Mouse (Mus musculus): Measurements from ENCODE around the gene Mycn.

DNA sequence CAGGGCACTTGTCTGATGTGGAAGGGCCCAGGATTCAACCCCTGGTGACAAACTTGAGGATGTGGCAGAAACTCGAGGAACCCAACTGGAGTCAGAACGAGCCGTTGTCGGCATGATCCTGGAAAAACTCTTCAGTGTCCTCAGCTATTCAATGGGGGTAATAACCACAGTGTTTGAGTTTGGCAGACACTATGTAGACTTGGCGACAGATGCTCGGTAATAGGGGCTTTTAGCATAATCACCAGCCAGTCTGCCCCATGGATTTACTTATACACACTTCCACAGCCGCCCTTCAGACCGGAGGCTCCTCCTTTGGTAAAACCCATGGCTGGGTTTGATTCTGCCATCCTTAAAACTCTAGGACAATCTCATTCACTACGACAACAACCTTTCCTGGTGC, 4.0 kb downstream of the Mycn start:
- TF ChIP-seq CTCF (conservative IDR thresholded peaks at IDR 0.05; ENCODE audit: insufficient read depth, insufficient read length, low read depth, low read length) (no peak), POLR2A (IDR thresholded peaks at IDR 0.05; ENCODE audit: low read depth, low read length) (no peak)
